Mouse (Mus musculus) cerebellum, adult 2 months (tissue): ENCODE measurements around the gene Zfp282.

Source experiments
- CTCF ChIP-seq: fragments of 200-500 bp; IDR thresholded peaks from 2 replicates; pipeline ENCODE4 v1.5.1; 2011; ENCODE audit warnings: low read depth, mild to moderate bottlenecking, control low read depth, low read length, moderate library complexity, borderline replicate concordance; ENCODE audit not compliant: insufficient read depth
- POLR2A ChIP-seq: fragments of 200-500 bp; IDR thresholded peaks from 2 replicates; pipeline ENCODE4 v1.6.1; 2011; ENCODE audit warnings: low read length, control low read depth, borderline replicate concordance; ENCODE audit not compliant: insufficient read depth

DNA sequence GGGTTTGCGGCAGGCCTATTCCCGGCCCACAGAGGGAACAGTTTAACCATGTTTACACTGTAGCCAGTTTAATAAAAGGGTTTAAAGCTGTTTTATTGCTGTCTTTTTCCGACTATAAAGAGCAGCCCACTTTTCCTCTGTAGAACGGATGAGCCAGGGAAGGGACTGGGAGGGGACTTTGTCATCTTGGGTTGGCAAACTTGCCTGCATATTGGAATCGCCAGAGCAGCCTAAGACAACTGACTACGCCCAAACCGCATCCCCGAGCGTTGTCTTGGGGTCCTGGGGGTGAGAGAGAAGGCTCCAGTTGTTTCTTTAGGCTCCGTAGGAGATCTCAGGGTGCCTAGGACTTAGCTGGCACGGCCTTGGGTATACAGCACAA is 1.1 kb downstream of the Zfp282 start:
- TF ChIP-seq POLR2A (no peak), CTCF (no peak)
